Mouse (Mus musculus): Measurements from ENCODE around the gene Ccdc30. TPM values are rescaled to one million over a fixed set of nuclear protein-coding genes. Genes with fewer than 3 reads are reported as not detected.

The Ccdc30 gene
- polyA plus RNA-seq, 1 experiment from 2014 or later, result 1.6 TPM

DNA sequence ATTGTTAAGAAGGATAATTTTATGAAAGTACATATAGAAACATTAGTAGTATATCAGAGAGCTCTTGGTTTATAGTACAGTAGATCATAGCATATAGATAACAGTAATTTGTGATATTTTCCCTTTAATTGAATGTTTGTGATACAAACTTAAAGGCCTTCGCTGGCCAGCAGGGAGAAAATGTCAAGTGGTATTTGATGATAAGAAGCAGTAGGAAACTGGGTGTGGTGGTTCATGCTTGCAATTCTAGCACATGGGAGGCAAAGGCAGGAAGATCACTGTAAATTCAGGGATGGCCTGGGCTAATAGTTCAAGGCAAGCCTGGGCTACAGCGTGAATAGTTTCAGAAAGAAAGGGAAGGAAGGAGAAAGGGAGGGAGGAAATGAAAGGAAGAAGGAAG is 9.8 kb upstream of the Ccdc30 start:
- Histone ChIP-seq H3K27ac (ENCODE audit: low read depth, low read length) (no peak overlapping the region), H3K4me2 (no peak overlapping the region), H3K4me3 (ENCODE audit: low read depth, low read length) (no peak overlapping the region), H3K9ac (ENCODE audit: low read depth, low read length) (no peak overlapping the region), H3K27me3 (replicated peaks; ENCODE audit: control insufficient read depth, insufficient read depth, low read length) (no peaks in the 10 kb centered on the region), H3K4me1 (replicated peaks; ENCODE audit: control insufficient read depth, insufficient read depth, low read length) (peaks cover 15% of the 10 kb centered on the region), H3K9me3 (ENCODE audit: control insufficient read depth, low read length) (no peaks in the 10 kb centered on the region), H3K36me3 (ENCODE audit: control insufficient read depth, insufficient read depth, low read length) (no peaks in the 10 kb centered on the region)
- ATAC-seq (replicated peaks; ENCODE audit: low FRiP score) (0 out of 2 replicates have a peak, but pooled peaks have one; percentile 18), DNase-seq (ENCODE audit: low spot score) (no peak)
- 60% methylated on average over 2 of the region's 2 CpGs for WGBS

DNA sequence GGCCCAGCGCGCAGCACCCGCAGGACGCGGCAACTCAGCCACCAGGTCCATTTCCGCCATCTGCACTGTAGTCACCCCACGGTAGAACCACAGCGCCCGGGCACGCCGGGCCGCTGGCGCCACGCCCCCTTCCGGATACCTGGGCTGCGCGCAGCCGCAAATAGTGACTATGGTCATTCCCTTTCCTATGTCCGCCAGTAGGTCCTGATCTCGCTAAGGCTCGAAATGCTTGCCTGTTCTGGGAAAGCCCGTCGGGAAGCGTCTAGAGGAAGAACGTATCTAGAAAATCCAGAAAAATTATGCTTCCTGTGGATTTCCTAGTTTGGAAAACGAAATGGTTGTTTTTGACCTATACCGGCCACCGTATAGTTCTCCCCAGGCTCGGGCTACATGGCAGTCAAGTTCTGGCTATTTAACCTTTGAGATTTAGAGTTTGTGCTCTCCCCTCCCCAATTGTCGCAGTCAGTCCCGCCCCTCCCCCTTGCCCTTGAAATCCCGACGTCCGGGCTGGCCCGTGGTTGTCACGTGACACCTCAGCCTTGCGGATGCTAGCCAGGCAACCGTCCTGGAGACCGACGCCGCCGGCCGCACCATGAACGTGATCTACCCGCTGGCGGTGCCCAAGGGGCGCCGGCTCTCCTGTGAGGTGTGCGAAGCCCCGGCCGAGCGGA is 7.1 kb upstream of the Ccdc30 start, which contains the start of the genes Ppcs and Zmynd12:
Gene Ppcs, minus strand, starts transcription at position 127 of the 671 bp plus-strand sequence.
Gene Zmynd12, plus strand, starts transcription at position 521 of the 671 bp plus-strand sequence.
- H3K27ac ChIP-seq (ENCODE audit: low read depth, low read length), result peak within 1 kb of the TSS; percentile 83
- H3K9ac ChIP-seq (ENCODE audit: low read depth, low read length), result peak within 1 kb of the TSS; percentile 82
- peak within 1 kb of the TSS; percentile 81 for H3K4me3 ChIP-seq (ENCODE audit: low read depth, low read length)
- H3K4me1 ChIP-seq (replicated peaks; ENCODE audit: control insufficient read depth, insufficient read depth, low read length), result peaks cover 17% of the 10 kb centered on the region
- no peaks in the 10 kb centered on the region for H3K27me3 ChIP-seq (replicated peaks; ENCODE audit: control insufficient read depth, insufficient read depth, low read length)
- no peaks in the 10 kb centered on the region for H3K9me3 ChIP-seq (ENCODE audit: control insufficient read depth, low read length)
- no peaks in the 10 kb centered on the region for H3K36me3 ChIP-seq (ENCODE audit: control insufficient read depth, insufficient read depth, low read length)
- ATAC-seq (replicated peaks; ENCODE audit: low FRiP score) (peak; percentile 90), DNase-seq (ENCODE audit: low spot score) (peak; percentile 89)
- WGBS, result under 1% methylated on average over 52 of the region's 52 CpGs
- peak within 1 kb of the TSS; percentile 95 for H3K4me2 ChIP-seq

DNA sequence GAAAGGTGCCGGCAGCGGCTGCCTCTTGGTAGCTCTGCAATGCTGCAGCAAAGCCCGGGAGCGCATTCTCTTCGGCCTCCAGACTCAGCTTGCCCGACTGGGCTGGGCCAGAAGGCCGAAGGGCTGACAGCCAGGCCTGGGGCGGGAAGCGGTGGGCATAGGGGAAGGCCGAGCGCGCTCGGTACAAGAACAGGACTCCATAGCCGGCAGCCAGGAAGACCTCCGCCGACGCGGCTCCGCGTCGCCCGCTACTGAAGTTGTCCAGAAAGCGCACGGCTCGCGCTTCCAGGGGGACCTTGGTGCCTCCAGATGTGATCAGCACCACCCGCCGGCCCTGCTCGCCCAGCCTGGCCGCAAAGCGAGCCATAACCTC is 6.6 kb upstream of the Ccdc30 start:
- H3K36me3 ChIP-seq (ENCODE audit: control insufficient read depth, insufficient read depth, low read length), result no peaks in the 10 kb centered on the region
- H3K27ac ChIP-seq (ENCODE audit: low read depth, low read length), result peak overlapping the region; percentile 83
- H3K4me3 ChIP-seq (ENCODE audit: low read depth, low read length), result peak overlapping the region; percentile 81
- H3K4me2 ChIP-seq, result peak overlapping the region; percentile 95
- ATAC-seq (replicated peaks; ENCODE audit: low FRiP score), result peak; percentile 53
- H3K4me1 ChIP-seq (replicated peaks; ENCODE audit: control insufficient read depth, insufficient read depth, low read length), result peaks cover 20% of the 10 kb centered on the region
- no peaks in the 10 kb centered on the region for H3K27me3 ChIP-seq (replicated peaks; ENCODE audit: control insufficient read depth, insufficient read depth, low read length)
- WGBS, result under 1% methylated on average over 31 of the region's 31 CpGs
- H3K9me3 ChIP-seq (ENCODE audit: control insufficient read depth, low read length), result no peaks in the 10 kb centered on the region
- H3K9ac ChIP-seq (ENCODE audit: low read depth, low read length), result peak overlapping the region; percentile 82
- DNase-seq (ENCODE audit: low spot score), result no peak

DNA sequence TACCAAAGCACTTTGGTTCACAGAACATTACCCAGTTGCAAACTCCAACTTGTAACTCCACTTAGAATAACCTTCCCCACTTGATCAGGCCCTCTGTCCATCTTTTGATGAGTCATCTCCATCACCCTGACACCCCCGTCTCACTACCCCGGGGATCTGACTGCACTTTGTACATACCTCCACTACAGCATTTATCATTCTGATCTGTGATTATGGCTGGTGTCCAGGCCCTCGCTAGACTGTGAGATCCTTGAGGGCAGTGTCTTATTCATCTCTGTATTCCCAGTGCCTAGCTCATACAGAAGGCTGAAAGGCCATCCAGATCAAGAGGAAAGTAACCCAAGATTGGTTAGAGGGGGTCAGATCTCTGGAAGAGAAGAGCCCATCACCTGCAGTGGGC is 5.9 kb upstream of the Ccdc30 start:
- Histone ChIP-seq H3K4me1 (replicated peaks; ENCODE audit: control insufficient read depth, insufficient read depth, low read length) (peaks cover 20% of the 10 kb centered on the region), H3K36me3 (ENCODE audit: control insufficient read depth, insufficient read depth, low read length) (no peaks in the 10 kb centered on the region), H3K9ac (ENCODE audit: low read depth, low read length) (peak overlapping the region; percentile 82; the same call in 1 of the 2 replicates), H3K9me3 (ENCODE audit: control insufficient read depth, low read length) (no peaks in the 10 kb centered on the region), H3K4me2 (peak overlapping the region; percentile 95), H3K27ac (ENCODE audit: low read depth, low read length) (no peak overlapping the region), H3K4me3 (ENCODE audit: low read depth, low read length) (peak overlapping the region; percentile 81), H3K27me3 (replicated peaks; ENCODE audit: control insufficient read depth, insufficient read depth, low read length) (no peaks in the 10 kb centered on the region)
- no peak for DNase-seq (ENCODE audit: low spot score)
- no peak for ATAC-seq (replicated peaks; ENCODE audit: low FRiP score)
- 43% methylated on average over 3 of the region's 3 CpGs for WGBS

DNA sequence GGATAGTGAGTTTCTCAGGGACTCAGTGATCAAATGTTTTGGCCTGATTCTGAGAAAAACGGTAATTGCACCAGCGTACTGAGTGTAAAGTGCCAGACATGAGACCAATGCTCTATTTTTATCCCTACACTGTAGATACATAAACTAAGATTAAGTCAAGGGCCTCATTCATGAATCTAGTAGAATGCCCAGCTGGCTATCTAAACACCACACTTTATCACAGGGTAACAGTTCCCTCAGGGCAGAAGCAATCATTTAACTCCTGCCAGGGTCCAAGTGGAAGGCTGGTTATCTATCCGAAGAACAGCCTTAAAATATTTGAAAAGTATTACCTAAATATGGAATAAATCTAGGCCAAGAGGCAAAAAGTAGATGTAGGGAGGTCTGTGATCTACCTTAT is 2.6 kb upstream of the Ccdc30 start:
- Histone ChIP-seq H3K4me2 (peak overlapping the region; percentile 22; the same call in 1 of the 2 replicates), H3K9me3 (ENCODE audit: control insufficient read depth, low read length) (no peaks in the 10 kb centered on the region), H3K36me3 (ENCODE audit: control insufficient read depth, insufficient read depth, low read length) (no peaks in the 10 kb centered on the region), H3K9ac (ENCODE audit: low read depth, low read length) (no peak overlapping the region), H3K4me3 (ENCODE audit: low read depth, low read length) (no peak overlapping the region), H3K27me3 (replicated peaks; ENCODE audit: control insufficient read depth, insufficient read depth, low read length) (no peaks in the 10 kb centered on the region), H3K27ac (ENCODE audit: low read depth, low read length) (no peak overlapping the region), H3K4me1 (replicated peaks; ENCODE audit: control insufficient read depth, insufficient read depth, low read length) (peaks cover 13% of the 10 kb centered on the region; the same call in 1 of the 2 replicates)
- WGBS, result 58% methylated on average over 3 of the region's 3 CpGs
- DNase-seq (ENCODE audit: low spot score) (no peak), ATAC-seq (replicated peaks; ENCODE audit: low FRiP score) (peak; percentile 50)

DNA sequence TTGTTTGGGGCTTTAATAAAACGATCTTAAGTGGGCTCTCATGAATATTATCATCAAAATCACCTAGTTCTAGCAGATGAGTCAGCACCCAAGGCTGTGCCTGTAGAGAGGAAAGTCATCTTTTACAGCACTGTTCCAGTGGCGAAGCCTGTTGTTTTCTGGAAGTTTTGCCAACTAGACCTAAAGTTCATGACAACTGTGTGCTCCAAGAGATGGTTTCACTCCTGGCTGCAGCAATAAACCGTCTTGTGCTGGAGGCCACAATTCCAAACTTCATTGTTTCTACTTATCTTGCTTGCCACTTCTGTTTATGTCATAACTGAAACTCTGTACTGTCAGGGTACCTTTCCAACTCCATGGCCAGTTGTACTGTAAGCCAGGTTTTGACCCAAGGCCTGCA is 1.9 kb upstream of the Ccdc30 start:
- H3K27me3 ChIP-seq (replicated peaks; ENCODE audit: control insufficient read depth, insufficient read depth, low read length), result no peaks in the 10 kb centered on the region
- 65% methylated on average over 3 of the region's 3 CpGs for WGBS
- no peak overlapping the region for H3K27ac ChIP-seq (ENCODE audit: low read depth, low read length)
- no peak overlapping the region for H3K4me3 ChIP-seq (ENCODE audit: low read depth, low read length)
- no peak overlapping the region; the same call in 1 of the 2 replicates for H3K4me2 ChIP-seq
- no peaks in the 10 kb centered on the region for H3K36me3 ChIP-seq (ENCODE audit: control insufficient read depth, insufficient read depth, low read length)
- DNase-seq (ENCODE audit: low spot score) (no peak), ATAC-seq (replicated peaks; ENCODE audit: low FRiP score) (no peak)
- H3K9me3 ChIP-seq (ENCODE audit: control insufficient read depth, low read length), result no peaks in the 10 kb centered on the region
- H3K9ac ChIP-seq (ENCODE audit: low read depth, low read length), result no peak overlapping the region
- H3K4me1 ChIP-seq (replicated peaks; ENCODE audit: control insufficient read depth, insufficient read depth, low read length), result peaks cover 13% of the 10 kb centered on the region; the same call in 1 of the 2 replicates

DNA sequence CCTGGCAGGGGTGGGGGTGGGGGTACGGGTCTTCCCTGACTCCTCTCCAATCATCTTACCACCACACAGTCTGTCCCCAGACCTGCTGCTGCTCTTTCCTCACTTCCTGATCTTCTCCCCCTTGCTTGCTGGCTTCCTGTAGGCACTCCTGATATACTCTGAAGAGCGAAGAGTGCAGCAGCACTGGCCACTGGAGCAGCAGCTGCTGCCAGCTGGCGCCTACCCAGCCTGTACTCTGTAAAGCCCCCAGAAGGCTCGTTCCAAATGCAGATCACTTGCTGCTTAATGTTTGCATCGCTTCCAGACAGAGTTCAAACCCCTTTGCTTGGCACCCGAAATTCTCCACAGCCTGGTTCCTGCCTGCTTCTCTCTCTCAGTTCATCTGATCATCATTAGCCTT is 2.5 kb downstream of the Ccdc30 start:
- ATAC-seq (replicated peaks; ENCODE audit: low FRiP score), result no peak
- Histone ChIP-seq H3K36me3 (ENCODE audit: control insufficient read depth, insufficient read depth, low read length) (no peaks in the 10 kb centered on the region), H3K4me2 (no peak overlapping the region), H3K4me3 (ENCODE audit: low read depth, low read length) (no peak overlapping the region), H3K9me3 (ENCODE audit: control insufficient read depth, low read length) (no peaks in the 10 kb centered on the region; the same call in 1 of the 2 replicates), H3K4me1 (replicated peaks; ENCODE audit: control insufficient read depth, insufficient read depth, low read length) (peaks cover 7% of the 10 kb centered on the region; the same call in 1 of the 2 replicates), H3K9ac (ENCODE audit: low read depth, low read length) (no peak overlapping the region), H3K27me3 (replicated peaks; ENCODE audit: control insufficient read depth, insufficient read depth, low read length) (no peaks in the 10 kb centered on the region), H3K27ac (ENCODE audit: low read depth, low read length) (no peak overlapping the region)
- no peak for DNase-seq (ENCODE audit: low spot score)
- 65% methylated on average over 6 of the region's 6 CpGs for WGBS

DNA sequence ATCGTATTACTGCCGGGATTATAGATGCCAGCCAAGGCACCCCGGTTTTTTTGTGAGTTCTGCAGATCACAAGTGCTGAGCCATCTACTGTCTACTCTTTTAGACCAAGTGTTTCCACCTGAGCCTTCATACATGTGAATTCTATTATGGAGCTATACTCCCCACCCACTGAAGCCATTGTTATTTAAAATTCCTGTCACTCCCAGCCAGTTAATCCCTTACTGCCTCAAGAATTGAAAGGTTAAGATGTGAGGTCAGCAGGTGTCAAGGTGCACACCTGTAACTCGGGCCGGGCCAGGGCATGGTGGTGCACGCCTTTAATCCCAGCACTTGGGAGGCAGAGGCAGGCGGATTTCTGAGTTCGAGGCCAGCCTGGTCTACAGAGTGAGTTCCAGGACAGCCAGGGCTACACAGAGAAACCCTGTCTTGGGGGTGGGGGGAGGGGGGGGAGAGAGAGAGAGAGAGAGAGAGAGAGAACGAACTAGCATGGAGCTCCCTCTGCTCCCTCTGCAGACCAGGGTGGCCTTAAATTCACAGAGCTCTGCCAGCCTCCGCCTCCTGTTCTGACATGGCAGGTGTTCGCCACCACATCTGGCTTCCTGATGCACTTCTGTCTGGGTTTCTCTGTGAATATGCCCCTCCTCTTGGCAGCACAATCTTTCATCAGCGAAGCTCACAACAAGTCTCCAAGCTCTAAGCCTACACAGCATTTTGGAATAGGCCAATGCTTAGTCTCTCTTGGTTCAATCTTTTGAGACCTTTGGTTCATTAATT is 3.3 kb downstream of the Ccdc30 start:
- no peak for DNase-seq (ENCODE audit: low spot score)
- Histone ChIP-seq H3K9me3 (ENCODE audit: control insufficient read depth, low read length) (no peaks in the 10 kb centered on the region; the same call in 1 of the 2 replicates), H3K4me3 (ENCODE audit: low read depth, low read length) (no peak overlapping the region), H3K27me3 (replicated peaks; ENCODE audit: control insufficient read depth, insufficient read depth, low read length) (no peaks in the 10 kb centered on the region), H3K36me3 (ENCODE audit: control insufficient read depth, insufficient read depth, low read length) (no peaks in the 10 kb centered on the region), H3K4me2 (no peak overlapping the region), H3K9ac (ENCODE audit: low read depth, low read length) (no peak overlapping the region), H3K27ac (ENCODE audit: low read depth, low read length) (no peak overlapping the region), H3K4me1 (replicated peaks; ENCODE audit: control insufficient read depth, insufficient read depth, low read length) (0 out of 2 replicates have a peak, but pooled peaks cover 3% of the 10 kb centered on the region)
- ATAC-seq (replicated peaks; ENCODE audit: low FRiP score), result no peak
- 79% methylated on average over 12 of the region's 12 CpGs for WGBS

All from liver, embryonic 11.5 days (tissue).